In the genomic region with DNA sequence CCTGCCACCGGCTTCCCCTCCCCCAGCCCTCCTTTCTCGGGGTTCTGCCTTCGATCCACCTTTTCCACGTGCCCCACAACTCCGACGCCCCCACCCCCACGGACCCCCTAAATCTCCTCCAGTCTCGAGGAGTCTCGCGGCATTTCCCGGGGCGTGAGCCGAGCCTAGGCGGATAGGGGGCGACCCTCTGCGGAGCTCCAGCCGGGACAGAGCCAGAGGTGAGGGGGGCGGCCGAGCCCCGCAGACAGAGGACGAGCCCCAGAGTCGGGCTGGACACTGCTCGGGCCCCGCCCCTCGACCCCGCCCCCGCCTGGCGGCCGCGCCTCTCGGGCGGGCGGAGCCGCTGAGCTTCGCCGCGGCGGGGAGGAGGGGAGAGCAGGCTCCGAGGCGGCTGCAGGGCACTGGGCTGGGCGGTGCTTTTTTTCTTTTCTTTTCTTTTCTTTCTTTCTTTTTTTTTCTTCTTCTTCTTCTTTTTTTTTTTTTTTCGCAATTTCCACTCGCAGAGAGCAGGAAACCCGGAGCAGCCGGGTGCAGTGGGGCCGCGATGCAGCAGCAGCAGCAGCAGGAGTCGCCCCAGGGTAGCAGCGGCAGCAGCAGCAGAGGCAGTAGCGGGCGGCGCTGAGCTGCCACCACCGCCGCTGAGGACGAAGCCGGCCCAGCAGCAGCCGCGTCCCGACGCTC, we compare ENCODE assay signal across 1 mouse cellular context.
A peak's percentile ranks its signal among the peaks of the same experiment; 100 is the strongest.
TF ChIP-seq lines count a peak whose summit lies in the region.

A gene (plus strand): TSS at position 366 of the 681 bp plus-strand sequence.

TF ChIP-seq in CH12.LX, 34 proteins besides CTCF, POLR2A, EP300 and RAD21 (continued from another document):
- TF ChIP-seq NRF1 (IDR thresholded peaks at IDR 0.05; ENCODE audit: low read depth, low read length) (no peak), USF2 (conservative IDR thresholded peaks at IDR 0.05; ENCODE audit: low read depth, low read length) (no peak), SMC3 (IDR thresholded peaks at IDR 0.05; ENCODE audit: low read depth, low read length) (peak; percentile 55), KAT2A (IDR thresholded peaks at IDR 0.05; ENCODE audit: insufficient replicate concordance, low read length) (no peak), ETS1 (conservative IDR thresholded peaks at IDR 0.05; ENCODE audit: low read depth, low read length) (no peak), MEF2A (IDR thresholded peaks at IDR 0.05; ENCODE audit: borderline replicate concordance, low read depth, low read length) (0 out of 2 replicates have a peak, but pooled peaks have one; percentile 18), ZC3H11A (IDR thresholded peaks at IDR 0.05; ENCODE audit: low read depth, low read length) (no peak), RCOR1 (conservative IDR thresholded peaks at IDR 0.05; ENCODE audit: low read depth, low read length) (no peak), MAZ (IDR thresholded peaks at IDR 0.05; ENCODE audit: low read depth, low read length) (no peak), USF1 (IDR thresholded peaks at IDR 0.05; ENCODE audit: low read depth, low read length) (no peak)
